Mouse (Mus musculus): ENCODE measurements at regions not wholly inside any gene's neighbourhood (a gene's known extent, or its start where the extent isn't known, plus 50 kb on each side); places are given as distances from the start of the nearest gene placed in this dataset.

DNA sequence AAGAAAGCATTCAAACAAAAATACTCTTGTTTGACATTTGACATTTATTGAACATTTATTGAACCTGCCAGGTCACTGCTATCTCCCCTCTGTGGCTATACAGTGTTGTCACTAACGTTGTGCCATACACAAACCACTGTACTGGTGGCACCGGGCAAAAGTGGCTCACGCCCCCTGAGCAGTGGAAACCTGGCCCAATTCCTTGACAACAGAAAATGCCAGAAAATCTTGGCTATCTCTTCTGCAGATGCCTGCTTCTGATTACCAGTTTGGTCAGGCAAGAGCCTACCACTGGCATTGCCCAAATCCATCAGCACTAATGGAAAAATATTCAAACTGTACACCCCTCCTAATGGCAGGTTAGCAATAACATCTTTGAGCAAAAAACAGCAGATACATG, 58.9 kb upstream of the Crim1 start:
- 92% methylated on average over 3 of the region's 3 CpGs for WGBS
- no peak for ATAC-seq (ENCODE audit: low read depth)
- H3K4me2 ChIP-seq (ENCODE audit: low read depth, low read length): no peak overlapping the region
- H3K9ac ChIP-seq (replicated peaks; ENCODE audit: low read depth, low read length): no peak overlapping the region
- H3K9me3 ChIP-seq (ENCODE audit: control insufficient read depth, low read length): no peaks in the 10 kb centered on the region
- H3K4me3 ChIP-seq (ENCODE audit: low read depth, low read length): no peak overlapping the region
- no peaks in the 10 kb centered on the region for H3K27me3 ChIP-seq (ENCODE audit: control insufficient read depth, insufficient read depth, low read length)
- no peak overlapping the region for H3K27ac ChIP-seq (ENCODE audit: low read depth, low read length)
- no peaks in the 10 kb centered on the region for H3K36me3 ChIP-seq (ENCODE audit: control insufficient read depth, insufficient read depth, low read length)
- H3K4me1 ChIP-seq (ENCODE audit: control insufficient read depth, insufficient read depth, low read length): no peaks in the 10 kb centered on the region

DNA sequence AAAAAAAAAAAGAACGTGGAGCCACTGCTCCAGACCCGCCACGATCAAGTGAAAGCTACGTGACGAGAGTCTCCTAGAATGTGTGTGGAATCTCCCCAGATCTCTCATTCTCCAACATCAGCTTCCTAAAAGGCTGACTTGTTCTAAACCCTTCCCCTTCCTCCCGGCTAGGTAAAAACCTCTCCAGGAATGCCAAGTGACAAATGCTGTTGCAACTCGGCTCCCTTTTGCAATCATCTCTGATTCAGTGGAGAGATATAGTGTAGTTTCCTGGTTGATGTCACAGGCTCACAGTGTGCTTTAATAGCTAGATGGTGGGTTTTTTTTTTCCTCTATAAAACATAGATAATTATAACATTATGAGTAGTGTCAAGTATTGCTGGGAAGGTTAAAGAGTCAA, 57.6 kb upstream of the Crim1 start:
- Histone ChIP-seq H3K4me3 (ENCODE audit: low read depth, low read length) (no peak overlapping the region), H3K27me3 (ENCODE audit: control insufficient read depth, insufficient read depth, low read length) (no peaks in the 10 kb centered on the region), H3K9ac (replicated peaks; ENCODE audit: low read depth, low read length) (no peak overlapping the region), H3K27ac (ENCODE audit: low read depth, low read length) (no peak overlapping the region), H3K9me3 (ENCODE audit: control insufficient read depth, low read length) (no peaks in the 10 kb centered on the region), H3K4me1 (ENCODE audit: control insufficient read depth, insufficient read depth, low read length) (no peaks in the 10 kb centered on the region), H3K4me2 (ENCODE audit: low read depth, low read length) (no peak overlapping the region), H3K36me3 (ENCODE audit: control insufficient read depth, insufficient read depth, low read length) (no peaks in the 10 kb centered on the region)
- 88% methylated on average over 7 of the region's 7 CpGs for WGBS
- no peak for ATAC-seq (ENCODE audit: low read depth)

- H3K27ac ChIP-seq (ENCODE audit: low read depth, low read length): no peak overlapping the region
- 0 out of 2 replicates have a peak, but pooled peaks have one; percentile 38 for ATAC-seq (ENCODE audit: low read depth)
- no peak overlapping the region for H3K9ac ChIP-seq (replicated peaks; ENCODE audit: low read depth, low read length)
- no peaks in the 10 kb centered on the region for H3K27me3 ChIP-seq (ENCODE audit: control insufficient read depth, insufficient read depth, low read length)
- H3K9me3 ChIP-seq (ENCODE audit: control insufficient read depth, low read length): no peaks in the 10 kb centered on the region
- whole genome bisulfite sequencing: 56% methylated on average over 4 of the region's 4 CpGs
- H3K4me3 ChIP-seq (ENCODE audit: low read depth, low read length): no peak overlapping the region
- H3K4me1 ChIP-seq (ENCODE audit: control insufficient read depth, insufficient read depth, low read length): no peaks in the 10 kb centered on the region
- H3K36me3 ChIP-seq (ENCODE audit: control insufficient read depth, insufficient read depth, low read length): no peaks in the 10 kb centered on the region
- no peak overlapping the region for H3K4me2 ChIP-seq (ENCODE audit: low read depth, low read length)
These were observed 54.7 kb upstream of the Crim1 start for GRCm38 (mm10) chr17:78145335-78145734.

Data from neural tube, embryonic 14.5 days (tissue).